Mouse (Mus musculus): Measurements from ENCODE around the gene Cracr2a. TPM values are rescaled to one million over a fixed set of nuclear protein-coding genes. Genes with fewer than 3 reads are reported as not detected.

Gene Cracr2a
- polyA plus RNA-seq, 2 experiments = 0.35 to 0.51 TPM

DNA sequence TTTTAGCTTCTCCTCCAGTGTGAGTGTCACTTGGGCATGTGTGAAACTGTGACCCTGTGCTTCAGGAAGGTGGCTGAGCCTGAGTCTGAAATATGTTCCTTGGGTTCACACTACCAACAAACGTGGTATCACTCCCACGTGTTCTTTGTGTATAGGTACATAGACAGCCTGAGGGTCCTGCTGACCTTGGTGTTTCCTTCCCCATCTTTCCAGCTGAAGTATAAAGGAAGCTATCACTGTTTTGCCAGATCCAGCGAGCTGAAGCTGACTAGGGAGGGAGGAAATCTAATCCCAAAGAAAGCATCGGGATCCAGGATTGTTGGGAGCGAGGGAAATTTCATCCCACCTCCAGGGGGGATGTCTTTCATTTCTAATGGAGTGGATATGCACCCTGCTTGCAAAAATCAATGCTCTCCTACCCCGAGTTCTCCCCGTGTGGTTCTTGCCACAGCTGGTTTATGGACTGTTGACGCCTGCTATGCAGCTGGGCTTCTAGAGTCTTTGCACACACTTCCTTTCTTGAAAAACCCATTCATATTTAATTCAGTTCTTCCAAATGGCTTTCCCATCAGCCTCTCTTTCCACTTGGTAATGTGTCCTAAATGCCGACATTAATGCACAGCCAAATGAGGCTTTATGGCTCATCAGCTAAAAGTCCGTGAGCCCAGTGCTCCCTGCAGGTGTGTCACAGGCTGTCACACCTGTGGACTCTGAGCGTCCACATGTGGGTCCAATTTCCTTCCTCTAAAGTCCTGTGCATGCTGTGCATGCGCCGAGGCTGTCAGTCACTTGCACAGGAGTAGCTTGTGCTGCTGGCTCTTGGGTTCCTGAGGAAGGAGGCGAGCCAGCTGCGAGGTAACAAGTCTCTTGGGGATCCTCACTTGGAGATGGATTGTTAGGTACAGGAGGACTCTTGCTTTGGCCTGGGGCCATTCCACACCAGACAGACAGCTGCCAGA lies 44.2 kb downstream of the Cracr2a start:
- H3K4me1 ChIP-seq (replicated peaks; ENCODE audit: control insufficient read depth in 2 of 2, insufficient read depth in 2 of 2, low read length in 1 of 2) = no peaks in the 10 kb centered on the region
- no peaks in the 10 kb centered on the region for H3K36me3 ChIP-seq (replicated peaks; ENCODE audit: control insufficient read depth, insufficient read depth, low read depth)
- no peak overlapping the region for H3K9ac ChIP-seq (replicated peaks)
- ATAC-seq (ENCODE audit: insufficient read depth) (no peak), DNase-seq (ENCODE audit: low read depth in 3 of 3, low spot score in 3 of 3) (no peak)
- no peaks in the 10 kb centered on the region for H3K9me3 ChIP-seq (ENCODE audit: control insufficient read depth, low read length)
- TF ChIP-seq EP300 (IDR thresholded peaks at IDR 0.05; ENCODE audit: low read depth) (no peak), CTCF (IDR thresholded peaks at IDR 0.05; ENCODE audit: low read depth) (no peak)
- H3K27me3 ChIP-seq (ENCODE audit: control insufficient read depth, insufficient read depth, low read length) = no peaks in the 10 kb centered on the region
- no peak overlapping the region for H3K27ac ChIP-seq
- 59% methylated on average over 15 of the region's 15 CpGs for WGBS (ENCODE audit: insufficient replicate concordance)
- no peak overlapping the region for H3K4me2 ChIP-seq (ENCODE audit: low read depth)
- H3K4me3 ChIP-seq (ENCODE audit: insufficient read depth in 1 of 2, low read depth in 2 of 2, low read length in 2 of 2) = no peak overlapping the region

DNA sequence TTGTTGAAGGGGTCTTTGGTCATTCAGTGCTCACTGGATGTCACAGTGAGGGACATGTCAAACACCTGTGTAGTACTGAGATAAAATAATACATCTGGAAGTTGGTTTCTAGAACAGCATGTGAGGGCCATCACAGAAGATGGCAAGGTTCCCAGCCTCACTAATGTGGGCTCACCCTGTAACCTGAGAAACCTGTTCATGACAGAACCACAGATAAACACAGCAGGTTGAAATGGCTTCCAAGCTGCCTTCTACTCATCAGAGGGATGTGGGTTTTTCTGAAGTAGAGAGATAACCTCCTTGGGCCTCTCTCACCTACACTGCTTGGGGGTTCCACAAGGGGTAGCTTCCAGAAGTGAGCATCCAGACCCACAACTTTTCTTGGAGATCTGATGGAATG lies 48.5 kb downstream of the Cracr2a start:
- Histone ChIP-seq H3K9ac (replicated peaks) (no peak overlapping the region), H3K36me3 (replicated peaks; ENCODE audit: control insufficient read depth, insufficient read depth, low read depth) (no peaks in the 10 kb centered on the region), H3K4me3 (ENCODE audit: insufficient read depth in 1 of 2, low read depth in 2 of 2, low read length in 2 of 2) (no peak overlapping the region), H3K27ac (no peak overlapping the region), H3K27me3 (ENCODE audit: control insufficient read depth, insufficient read depth, low read length) (no peaks in the 10 kb centered on the region), H3K4me2 (ENCODE audit: low read depth) (no peak overlapping the region), H3K4me1 (replicated peaks; ENCODE audit: control insufficient read depth in 2 of 2, insufficient read depth in 2 of 2, low read length in 1 of 2) (no peaks in the 10 kb centered on the region), H3K9me3 (ENCODE audit: control insufficient read depth, low read length) (no peaks in the 10 kb centered on the region)
- no peak for ATAC-seq (ENCODE audit: insufficient read depth)
- DNase-seq (ENCODE audit: low read depth in 3 of 3, low spot score in 3 of 3) = no peak
- TF ChIP-seq CTCF (IDR thresholded peaks at IDR 0.05; ENCODE audit: low read depth) (no peak), EP300 (IDR thresholded peaks at IDR 0.05; ENCODE audit: low read depth) (no peak)

DNA sequence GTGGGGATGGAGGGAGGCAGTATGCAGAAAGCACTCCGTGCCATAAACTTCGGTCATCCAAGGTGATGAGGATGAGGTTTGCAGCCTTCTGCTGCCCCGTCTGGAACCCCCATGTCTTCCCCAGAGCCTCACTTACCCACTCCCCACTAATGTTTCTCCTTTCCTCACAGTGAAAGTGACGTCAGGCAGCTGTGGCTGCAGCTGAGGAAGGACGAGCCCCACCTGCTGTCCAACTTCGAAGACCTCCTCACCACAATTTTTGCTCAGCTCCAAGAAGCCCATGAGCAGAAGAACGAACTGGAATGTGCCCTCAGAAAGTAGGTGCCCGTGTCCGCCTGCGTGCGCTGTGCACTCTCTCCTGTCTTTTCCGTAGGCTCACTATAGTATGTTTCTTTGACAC lies 50.1 kb downstream of the Cracr2a start:
- no peak for ATAC-seq (ENCODE audit: insufficient read depth)
- WGBS (ENCODE audit: insufficient replicate concordance) = 70% methylated on average over 12 of the region's 12 CpGs

GRCm38 (mm10) chr6:127614083-127614984 lies 53.2 kb downstream of the Cracr2a start:
- no peaks in the 10 kb centered on the region for H3K36me3 ChIP-seq (replicated peaks; ENCODE audit: control insufficient read depth, insufficient read depth, low read depth)
- DNase-seq (ENCODE audit: low read depth in 3 of 3, low spot score in 3 of 3) = no peak
- no peak overlapping the region for H3K9ac ChIP-seq (replicated peaks)
- ATAC-seq (ENCODE audit: insufficient read depth) = no peak
- H3K27ac ChIP-seq = no peak overlapping the region
- no peaks in the 10 kb centered on the region for H3K4me1 ChIP-seq (replicated peaks; ENCODE audit: control insufficient read depth in 2 of 2, insufficient read depth in 2 of 2, low read length in 1 of 2)
- no peak overlapping the region for H3K4me3 ChIP-seq (ENCODE audit: insufficient read depth in 1 of 2, low read depth in 2 of 2, low read length in 2 of 2)
- 66% methylated on average over 13 of the region's 13 CpGs for WGBS (ENCODE audit: insufficient replicate concordance)
- H3K4me2 ChIP-seq (ENCODE audit: low read depth) = no peak overlapping the region
- no peaks in the 10 kb centered on the region for H3K9me3 ChIP-seq (ENCODE audit: control insufficient read depth, low read length)
- no peaks in the 10 kb centered on the region for H3K27me3 ChIP-seq (ENCODE audit: control insufficient read depth, insufficient read depth, low read length)
- no peak for TF ChIP-seq CTCF (IDR thresholded peaks at IDR 0.05; ENCODE audit: low read depth)
- no peak for TF ChIP-seq EP300 (IDR thresholded peaks at IDR 0.05; ENCODE audit: low read depth)

More for the DNA sequence above, 50.1 kb downstream of the Cracr2a start:
- Histone ChIP-seq H3K27me3 (ENCODE audit: control insufficient read depth, insufficient read depth, low read length) (no peaks in the 10 kb centered on the region), H3K9ac (replicated peaks) (no peak overlapping the region), H3K27ac (no peak overlapping the region), H3K4me3 (ENCODE audit: insufficient read depth in 1 of 2, low read depth in 2 of 2, low read length in 2 of 2) (no peak overlapping the region), H3K36me3 (replicated peaks; ENCODE audit: control insufficient read depth, insufficient read depth, low read depth) (no peaks in the 10 kb centered on the region), H3K4me2 (ENCODE audit: low read depth) (no peak overlapping the region), H3K9me3 (ENCODE audit: control insufficient read depth, low read length) (no peaks in the 10 kb centered on the region), H3K4me1 (replicated peaks; ENCODE audit: control insufficient read depth in 2 of 2, insufficient read depth in 2 of 2, low read length in 1 of 2) (no peaks in the 10 kb centered on the region)
- TF ChIP-seq EP300 (IDR thresholded peaks at IDR 0.05; ENCODE audit: low read depth) = no peak
- TF ChIP-seq CTCF (IDR thresholded peaks at IDR 0.05; ENCODE audit: low read depth) = 0 out of 2 replicates have a peak, but pooled peaks have one; percentile 4
- DNase-seq (ENCODE audit: low read depth in 3 of 3, low spot score in 3 of 3) = no peak

GRCm38 (mm10) chr6:127616623-127617022 lies 55.5 kb downstream of the Cracr2a start:
- Histone ChIP-seq H3K9me3 (ENCODE audit: control insufficient read depth, low read length) (no peaks in the 10 kb centered on the region), H3K27me3 (ENCODE audit: control insufficient read depth, insufficient read depth, low read length) (no peaks in the 10 kb centered on the region), H3K9ac (replicated peaks) (no peak overlapping the region), H3K27ac (no peak overlapping the region), H3K4me1 (replicated peaks; ENCODE audit: control insufficient read depth in 2 of 2, insufficient read depth in 2 of 2, low read length in 1 of 2) (no peaks in the 10 kb centered on the region), H3K36me3 (replicated peaks; ENCODE audit: control insufficient read depth, insufficient read depth, low read depth) (no peaks in the 10 kb centered on the region), H3K4me2 (ENCODE audit: low read depth) (no peak overlapping the region), H3K4me3 (ENCODE audit: insufficient read depth in 1 of 2, low read depth in 2 of 2, low read length in 2 of 2) (no peak overlapping the region)
- no peak for TF ChIP-seq CTCF (IDR thresholded peaks at IDR 0.05; ENCODE audit: low read depth)
- no peak for TF ChIP-seq EP300 (IDR thresholded peaks at IDR 0.05; ENCODE audit: low read depth)
- ATAC-seq (ENCODE audit: insufficient read depth) = no peak
- WGBS (ENCODE audit: insufficient replicate concordance) = 100% methylated on average over 1 of the region's 1 CpGs
- no peak for DNase-seq (ENCODE audit: low read depth in 3 of 3, low spot score in 3 of 3)

All from liver, embryonic 14.5 days (tissue).